Mouse (Mus musculus) cerebellum, adult 11 months (tissue): Measurements from ENCODE around the gene Fxyd2.
A peak's percentile ranks its signal among the peaks of the same experiment; 100 is the strongest.

Experiments used
- DNase-seq: peaks from one replicate; pipeline ENCODE4 v3.0.0; 2022

Fxyd2 gene

DNA sequence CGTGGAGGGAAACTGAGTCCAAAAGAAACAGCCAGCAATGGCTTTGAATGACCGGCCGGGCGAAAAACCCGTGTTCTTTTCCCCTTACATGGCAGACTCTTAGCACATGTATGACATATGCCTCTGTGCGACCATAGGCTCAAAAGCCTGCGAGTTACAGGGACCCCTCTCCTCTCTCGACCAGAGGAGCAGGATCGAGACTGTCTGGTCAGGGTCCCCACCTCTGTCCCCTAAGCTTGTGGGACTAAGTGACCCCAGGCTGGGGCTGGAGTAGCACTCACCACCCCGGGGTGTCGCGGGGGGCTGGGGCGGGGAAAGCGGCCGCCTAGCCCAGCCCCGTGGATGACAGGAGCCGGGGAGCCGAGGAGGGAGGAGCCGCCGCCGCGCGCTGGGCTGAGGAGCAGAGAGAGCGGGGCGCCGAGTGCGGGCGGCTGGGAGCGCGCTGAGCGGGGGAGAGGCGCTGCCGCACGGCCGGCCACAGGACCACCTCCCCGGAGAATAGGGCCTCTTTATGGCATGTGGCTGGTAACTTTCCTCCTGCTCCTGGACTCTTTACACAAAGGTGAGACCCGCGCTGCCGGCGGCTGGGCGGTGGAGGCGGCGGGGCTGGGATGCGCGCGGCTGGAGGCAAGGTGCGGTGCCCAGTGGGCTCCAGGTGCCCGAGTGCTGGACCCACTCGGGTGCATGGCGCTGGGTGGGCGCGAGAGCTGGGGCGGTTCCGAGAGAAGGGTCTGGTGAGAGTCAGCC lies 30.7 kb downstream of the Fxyd2 start:
- peak; percentile 53 for DNase-seq

- peak; percentile 38 for DNase-seq
Observed at GRCm38 (mm10) chr9:45430698-45430959, 31.2 kb downstream of the Fxyd2 start.

DNA sequence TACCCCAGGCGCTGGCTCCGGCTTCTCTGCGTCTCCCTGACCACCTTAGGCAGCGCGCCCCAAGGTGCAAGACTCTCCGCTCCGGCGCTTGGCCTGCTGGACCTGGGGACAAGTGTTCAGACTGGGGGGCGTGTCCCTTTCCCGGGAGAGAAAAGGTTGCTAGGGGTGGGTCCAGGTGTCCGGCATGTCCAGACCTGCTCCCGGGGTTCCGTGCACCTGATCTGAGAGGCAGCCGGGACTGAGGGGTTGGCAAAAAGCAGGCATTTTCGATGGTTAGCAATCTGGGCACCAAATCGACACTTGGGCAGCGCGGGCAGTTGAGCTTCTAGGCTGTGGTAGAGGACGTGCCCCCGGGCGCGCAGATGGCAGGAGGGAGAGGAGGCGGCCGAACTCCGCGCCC lies 31.7 kb downstream of the Fxyd2 start:
- DNase-seq: peak; percentile 53

- DNase-seq: no peak
Observed at GRCm38 (mm10) chr9:45432639-45433038, 33.2 kb downstream of the Fxyd2 start.

DNA sequence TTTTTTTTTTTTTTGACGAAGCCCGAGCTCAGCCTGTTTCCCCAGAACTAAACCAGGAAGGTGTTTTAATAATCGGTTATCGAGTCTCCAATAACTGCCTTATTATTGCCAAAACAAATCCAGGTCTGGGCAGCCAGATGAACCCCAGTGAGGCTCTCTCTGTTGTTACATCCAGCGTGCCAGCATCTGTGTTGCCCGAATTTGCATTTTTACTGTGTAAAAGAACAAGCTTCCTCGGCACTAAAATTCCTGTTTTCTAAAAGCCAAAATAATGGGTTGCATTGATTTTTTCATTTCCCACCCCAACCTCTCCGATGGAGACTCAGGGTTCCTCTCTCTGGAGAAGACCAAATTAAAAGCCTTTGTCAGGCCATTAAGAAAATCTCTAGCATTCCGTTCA lies 33.6 kb downstream of the Fxyd2 start:
- DNase-seq: no peak

DNA sequence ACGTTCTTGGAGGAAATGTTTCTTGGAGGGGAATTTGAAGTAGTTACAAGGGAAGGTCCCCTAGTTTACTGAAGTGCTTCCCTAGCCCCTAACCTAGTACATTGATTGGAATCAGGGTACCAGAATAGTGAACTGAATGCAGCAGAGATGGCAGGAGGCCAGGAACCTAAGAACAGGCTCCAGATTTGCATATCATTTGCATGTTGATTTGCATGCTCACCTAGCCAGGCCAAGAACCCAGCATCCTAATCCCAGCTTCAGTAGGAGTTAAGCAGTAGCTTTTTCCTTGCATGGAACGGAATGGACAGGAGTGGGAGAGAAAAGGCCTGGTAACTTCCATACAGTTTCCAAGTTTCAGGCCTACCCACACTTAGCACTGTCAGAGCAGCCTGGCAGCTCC lies 34.7 kb downstream of the Fxyd2 start:
- DNase-seq: no peak

DNA sequence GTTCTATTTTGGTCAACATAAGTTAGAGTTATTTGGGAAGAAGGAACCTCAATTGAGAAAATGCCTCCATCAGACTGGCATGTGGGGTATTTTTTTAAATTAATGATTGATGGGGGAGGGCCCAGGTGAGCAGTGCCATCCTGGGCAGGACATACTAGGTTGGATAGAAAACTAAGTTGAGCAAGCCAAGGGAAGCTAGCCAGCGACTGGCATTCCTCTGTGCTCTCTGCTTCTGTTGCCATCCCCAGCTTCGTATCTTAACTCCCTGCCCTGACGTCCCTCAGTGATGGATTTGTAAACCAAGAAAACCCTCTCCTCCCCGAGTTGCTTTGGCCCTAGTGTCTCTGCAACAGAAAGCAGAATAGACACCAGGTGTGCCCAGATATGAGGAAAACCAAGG lies 39.6 kb downstream of the Fxyd2 start:
- no peak for DNase-seq

DNA sequence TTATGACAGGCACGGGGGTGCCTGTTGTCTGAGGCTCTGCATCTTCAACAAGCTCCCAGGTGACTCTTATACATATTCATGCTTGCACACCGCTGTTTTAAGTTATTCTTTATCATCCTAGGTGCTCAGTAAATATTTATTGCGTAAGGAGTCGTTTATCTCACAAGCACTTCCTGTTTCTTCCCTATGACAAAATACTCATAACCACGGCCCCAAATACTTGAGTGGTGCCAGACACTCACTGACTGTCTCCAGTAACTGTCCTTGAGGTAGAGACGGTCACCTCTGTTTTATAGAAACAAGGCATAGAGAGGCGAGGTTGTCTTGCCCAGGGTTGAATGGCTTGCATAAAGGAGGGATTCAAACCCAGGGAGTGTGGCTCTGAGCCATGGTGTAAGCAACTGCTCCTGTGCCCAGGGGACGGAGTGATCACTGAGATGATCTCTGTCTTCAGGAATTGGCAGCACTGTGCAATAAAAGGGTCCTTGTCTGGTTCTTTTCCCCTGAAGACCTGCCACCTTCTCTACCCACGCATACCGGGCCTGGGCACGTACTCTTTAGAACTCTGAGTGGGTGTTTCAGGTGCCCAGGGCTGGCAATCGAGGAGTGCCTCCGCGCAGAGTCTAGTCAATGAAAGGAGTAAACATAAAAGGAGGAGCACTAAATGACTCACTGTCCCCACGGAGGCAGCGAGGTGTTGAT lies 40.8 kb downstream of the Fxyd2 start:
- no peak for DNase-seq

GRCm38 (mm10) chr9:45444251-45444798 lies 44.9 kb downstream of the Fxyd2 start:
- DNase-seq: no peak

- peak; percentile 67 for DNase-seq
Observed at GRCm38 (mm10) chr9:45449658-45450057, 50.2 kb downstream of the Fxyd2 start.

DNA sequence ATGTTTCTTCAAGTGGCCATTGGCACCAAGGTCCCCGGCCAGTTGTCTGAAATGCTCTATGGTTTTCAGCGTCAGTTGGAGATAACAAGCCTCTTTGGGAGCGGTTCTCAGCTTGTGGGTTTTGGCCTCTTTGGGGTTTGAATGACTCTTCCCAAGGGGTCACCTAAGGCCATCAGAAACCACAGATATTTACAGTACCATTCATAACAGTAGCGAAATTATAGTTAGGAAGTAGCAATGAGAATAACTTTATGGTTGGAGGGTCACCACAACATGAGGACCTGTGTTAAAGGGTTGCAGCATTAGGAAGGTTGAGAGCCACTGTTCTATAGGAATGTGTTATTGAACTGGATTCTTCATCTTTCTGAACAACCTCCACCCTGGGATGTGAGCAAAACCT lies 51.9 kb downstream of the Fxyd2 start:
- no peak for DNase-seq

- DNase-seq: no peak
Observed at GRCm38 (mm10) chr9:45454032-45454431, 54.6 kb downstream of the Fxyd2 start.

DNA sequence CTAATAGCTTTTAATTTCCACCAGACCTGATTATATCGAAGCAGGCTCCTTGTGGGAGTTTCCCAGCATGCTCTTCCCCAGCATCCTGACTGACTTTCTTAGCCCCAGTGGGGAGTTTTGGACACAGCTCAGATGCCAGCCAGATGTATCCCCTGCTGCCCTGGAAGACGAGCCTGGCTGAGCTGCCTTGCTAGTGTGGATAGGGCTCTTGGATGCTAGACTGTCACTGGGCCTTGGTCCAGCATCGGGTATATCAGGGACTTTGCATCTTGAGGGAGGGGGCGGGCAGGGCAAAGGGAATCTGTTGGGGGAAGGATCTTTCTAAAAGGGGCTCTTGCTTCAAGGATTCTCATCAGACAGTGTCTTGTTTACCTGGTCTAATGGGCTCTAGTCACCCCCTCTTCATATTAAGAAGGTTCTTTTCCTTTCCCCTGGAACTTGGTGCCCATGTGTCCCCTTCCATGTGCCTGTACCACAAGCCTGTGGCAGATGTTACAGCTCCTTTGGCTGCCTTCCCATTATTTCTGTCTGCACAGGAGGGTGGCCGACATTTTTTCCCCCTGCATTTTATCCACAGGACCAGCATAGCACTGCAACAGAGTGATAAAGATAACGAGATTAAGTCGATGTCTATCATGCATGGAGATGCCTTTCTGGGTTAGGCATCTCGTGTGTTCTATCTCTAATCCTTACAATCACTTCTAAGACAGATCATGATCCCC lies 55.6 kb downstream of the Fxyd2 start:
- DNase-seq: no peak

DNA sequence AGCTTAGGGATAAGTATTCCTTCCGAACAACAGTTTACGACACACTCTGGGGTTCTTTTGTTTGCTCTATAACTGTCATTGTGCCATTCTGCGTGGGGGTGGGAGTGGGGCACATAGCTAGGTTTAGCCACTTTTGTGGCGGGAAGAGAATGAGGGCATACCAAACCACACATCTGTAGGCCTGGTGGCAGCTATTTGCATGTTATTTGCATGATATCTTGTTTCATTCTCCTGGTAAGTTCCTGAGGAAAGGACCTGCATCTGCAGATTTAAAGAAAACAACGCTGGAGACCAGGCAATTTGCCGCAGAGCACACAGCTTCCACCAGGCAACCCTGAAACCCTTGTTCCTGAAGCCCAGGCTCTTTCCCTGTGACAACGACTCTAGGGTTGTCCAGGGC lies 57.7 kb downstream of the Fxyd2 start:
- DNase-seq: no peak

- peak; percentile 42 for DNase-seq
Observed at GRCm38 (mm10) chr9:45458363-45458762, 58.9 kb downstream of the Fxyd2 start.
